Mouse (Mus musculus) olfactory bulb, adult 2 months (tissue): Measurements from ENCODE around the gene Vcam1. TPM values are rescaled to one million over a fixed set of nuclear protein-coding genes. Genes with fewer than 3 reads are reported as not detected.

Experiments
- H3K27ac ChIP-seq: fragments of 200-500 bp; 2 replicates; pipeline ENCODE4 v1.5.1; 2012; ENCODE audit warnings: low read depth, low read length; ENCODE audit not compliant: insufficient read depth
- H3K4me1 ChIP-seq: fragments of 200-500 bp; 2 replicates; pipeline ENCODE4 v1.6.1; 2012; ENCODE audit warnings: low read length; ENCODE audit not compliant: control insufficient read depth, insufficient read depth
- H3K4me3 ChIP-seq: fragments of 200-500 bp; 2 replicates; pipeline ENCODE4 v1.5.1; 2012; ENCODE audit warnings: mild to moderate bottlenecking, low read depth, low read length, moderate library complexity; ENCODE audit not compliant: insufficient read depth
- CTCF ChIP-seq: fragments of 200-500 bp; IDR thresholded peaks from 2 replicates; pipeline ENCODE4 v1.5.1; 2012; ENCODE audit warnings: low read depth, mild to moderate bottlenecking, low read length, moderate library complexity; ENCODE audit not compliant: insufficient read depth
- POLR2A ChIP-seq: fragments of 200-500 bp; IDR thresholded peaks from 2 replicates; pipeline ENCODE4 v1.6.1; 2012; ENCODE audit warnings: mild to moderate bottlenecking, low read depth, low read length, moderate library complexity; ENCODE audit not compliant: insufficient read depth
- WGBS: fragments of 180-500 bp; shearing (Covaris S2); methylation state at CpG from one replicate; pipeline ENCODE4 v1.1.7; 2018; 5-methylcytosine and 5-hydroxymethylcytosine counted together
- polyA plus RNA-seq: library from polyadenylated mRNA; stranded (reverse); fragments of >200 nt; gene quantifications from 2 replicates; pipeline ENCODE4 v1.2.4, GENCODE M21; 2012; ENCODE audit warnings: low replicate concordance; ENCODE audit not compliant: missing spikeins, insufficient read depth, insufficient read length

Gene Vcam1
- polyA plus RNA-seq, 1 experiment: 87.8 TPM

DNA sequence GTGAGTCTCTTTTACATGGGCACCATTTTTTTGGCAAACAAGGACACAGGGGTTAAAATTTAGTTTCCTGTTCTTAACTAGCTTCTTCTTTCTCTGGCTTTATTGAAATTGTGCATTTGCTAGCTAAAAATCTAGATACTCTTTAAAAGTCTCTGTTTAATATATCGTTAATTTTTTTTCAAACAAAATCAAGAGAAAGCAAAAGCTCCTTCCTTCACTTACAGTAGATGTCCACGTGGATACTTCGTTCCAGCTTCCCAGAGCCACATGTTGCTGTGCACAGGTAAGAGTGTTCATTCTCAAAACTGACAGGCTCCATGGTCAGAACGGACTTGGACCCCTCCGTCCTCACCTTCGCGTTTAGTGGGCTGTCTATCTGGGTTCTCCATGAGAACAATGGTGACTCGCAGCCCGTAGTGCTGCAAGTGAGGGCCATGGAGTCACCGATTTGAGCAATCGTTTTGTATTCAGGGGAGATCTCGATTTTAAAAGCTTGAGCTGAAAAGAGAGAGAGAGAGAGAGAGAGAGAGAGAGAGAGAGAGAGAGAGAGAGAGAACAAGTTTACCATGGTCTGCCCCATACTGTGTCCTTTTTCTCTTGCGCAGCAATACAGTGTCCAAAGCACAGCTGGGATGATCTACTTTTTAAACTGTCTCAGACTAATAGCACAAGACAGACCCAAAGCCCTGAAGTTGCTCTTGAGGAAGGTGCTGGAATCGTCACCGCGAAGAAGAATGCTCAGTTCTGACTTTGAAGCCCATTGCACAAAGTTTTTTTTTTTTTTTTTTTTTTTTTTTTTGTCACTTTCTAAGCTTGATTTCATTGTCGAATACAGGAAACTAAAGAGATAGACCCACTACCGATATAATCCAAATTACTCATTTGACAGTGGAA lies 930 bp downstream of the Vcam1 start:
- Histone ChIP-seq H3K4me3 (peak overlapping the region; percentile 26; the same call in 1 of the 2 replicates), H3K27ac (no peak overlapping the region), H3K4me1 (no peaks in the 10 kb centered on the region)
- TF ChIP-seq POLR2A (no peak), CTCF (no peak)
- WGBS: 11% methylated on average over 18 of the region's 18 CpGs

DNA sequence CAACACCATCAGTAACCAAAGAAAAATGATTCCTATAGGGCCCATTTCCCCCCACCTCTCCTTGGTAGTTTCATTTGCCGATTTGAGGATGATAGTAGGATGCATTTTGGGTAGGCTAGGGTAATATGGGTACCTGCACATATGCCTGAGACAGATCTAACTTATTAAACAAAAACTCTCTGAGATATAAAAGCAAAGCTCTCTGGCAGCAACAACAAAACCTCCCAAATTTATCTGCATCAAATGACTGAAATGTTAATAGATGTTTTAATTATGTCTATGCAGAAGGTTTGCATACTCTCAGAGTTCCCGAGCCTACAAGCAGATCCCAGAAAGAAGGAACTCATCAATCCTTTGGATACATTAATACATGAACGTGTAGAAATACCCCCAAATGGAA lies 1.7 kb downstream of the Vcam1 start:
- WGBS: 39% methylated on average over 3 of the region's 3 CpGs
- Histone ChIP-seq H3K27ac (no peak overlapping the region), H3K4me1 (no peaks in the 10 kb centered on the region), H3K4me3 (no peak overlapping the region)
- TF ChIP-seq CTCF: no peak
- TF ChIP-seq POLR2A: no peak

DNA sequence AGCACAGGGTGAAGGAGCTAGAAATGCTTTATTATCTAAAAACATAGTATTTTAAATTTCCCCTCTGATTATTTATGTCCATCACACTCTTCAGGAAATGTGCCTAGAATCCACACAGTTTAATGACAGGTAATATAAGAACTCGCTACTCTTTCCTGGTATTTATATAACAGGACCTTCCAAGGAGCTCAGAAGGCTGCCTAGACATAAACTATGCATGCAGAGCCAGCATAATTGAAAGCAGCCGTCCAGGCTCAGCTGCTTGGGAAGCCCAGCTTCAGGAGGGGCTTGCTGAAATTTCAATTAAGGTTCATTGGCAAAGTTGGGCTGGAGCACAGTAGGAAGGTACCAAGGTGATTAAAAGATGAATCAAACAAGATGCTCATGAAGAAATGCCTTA lies 2.2 kb downstream of the Vcam1 start:
- 59% methylated on average over 2 of the region's 2 CpGs for whole genome bisulfite sequencing
- TF ChIP-seq POLR2A (no peak), CTCF (no peak)
- H3K27ac ChIP-seq: no peak overlapping the region
- H3K4me1 ChIP-seq: no peaks in the 10 kb centered on the region
- H3K4me3 ChIP-seq: no peak overlapping the region

DNA sequence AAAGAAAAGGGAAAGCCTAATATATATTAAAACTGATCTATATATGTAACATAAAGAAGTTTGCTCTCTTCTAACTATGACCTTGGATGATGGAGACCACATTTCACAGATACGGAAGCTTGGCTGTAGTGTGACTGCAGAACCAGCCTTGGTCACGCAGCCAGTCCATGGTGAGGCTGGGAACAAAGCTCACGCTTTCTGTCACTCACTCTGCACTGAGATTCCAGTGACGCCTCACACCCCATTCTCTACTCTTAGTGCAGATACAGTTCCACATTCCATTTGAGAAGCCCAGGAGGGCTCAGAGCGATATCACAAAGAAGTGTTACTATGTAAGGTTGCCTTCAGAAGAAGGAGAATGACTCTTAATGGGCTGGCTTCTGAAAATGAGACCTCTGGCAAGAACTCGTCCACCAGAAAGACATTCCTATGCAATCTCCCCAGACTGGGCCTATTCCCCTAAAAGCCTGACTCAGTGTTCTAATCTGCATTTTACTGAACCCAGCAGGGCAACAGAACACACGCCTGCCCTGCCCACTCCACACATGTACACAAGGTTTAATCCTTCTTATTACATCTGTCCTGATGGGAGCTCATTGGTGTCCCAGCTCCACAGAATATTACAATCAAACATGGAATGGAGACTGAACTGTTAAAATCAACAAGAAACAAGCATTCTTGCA lies 2.8 kb downstream of the Vcam1 start:
- Histone ChIP-seq H3K4me3 (no peak overlapping the region), H3K4me1 (no peaks in the 10 kb centered on the region), H3K27ac (no peak overlapping the region)
- TF ChIP-seq POLR2A: no peak
- TF ChIP-seq CTCF: no peak
- 82% methylated on average over 7 of the region's 7 CpGs for WGBS

DNA sequence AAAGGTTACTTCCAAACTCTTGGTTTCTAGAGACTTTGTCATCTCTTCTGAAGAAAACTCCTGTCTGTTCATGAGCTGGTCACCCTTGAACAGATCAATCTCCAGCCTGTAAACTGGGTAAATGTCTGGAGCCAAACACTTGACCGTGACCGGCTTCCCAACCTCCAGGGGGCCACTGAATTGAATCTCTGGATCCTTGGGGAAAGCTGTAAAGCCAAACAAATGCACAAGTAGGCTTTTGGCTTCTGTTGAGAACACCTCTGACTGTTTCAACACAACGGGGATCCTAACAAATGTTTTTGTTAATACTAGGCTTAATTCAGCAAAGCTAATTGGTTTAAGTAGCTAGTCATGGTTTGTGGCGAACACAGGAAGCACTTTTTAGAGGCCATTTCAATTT lies 3.4 kb downstream of the Vcam1 start:
- WGBS: 46% methylated on average over 4 of the region's 4 CpGs
- Histone ChIP-seq H3K4me1 (no peaks in the 10 kb centered on the region), H3K27ac (no peak overlapping the region), H3K4me3 (no peak overlapping the region)
- TF ChIP-seq POLR2A (no peak), CTCF (no peak)

DNA sequence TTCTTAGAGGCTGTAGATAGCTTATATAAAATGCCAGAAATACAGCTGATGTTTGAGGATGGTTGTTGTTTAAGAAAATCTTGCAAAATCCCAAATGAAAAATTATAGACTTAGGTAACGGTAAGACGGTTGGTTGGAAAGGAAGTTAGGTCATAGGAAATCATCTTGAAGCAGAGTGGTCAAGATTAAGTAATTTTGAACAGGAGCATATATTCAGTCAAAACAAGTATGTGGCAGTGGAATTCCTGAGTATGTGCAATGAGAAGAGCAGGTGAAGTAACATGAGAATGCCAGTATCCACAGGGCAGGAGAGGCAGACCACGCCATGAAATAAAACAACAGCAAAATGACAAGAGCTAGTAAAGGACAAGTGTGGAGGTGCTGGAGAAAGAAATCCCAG lies 5.7 kb downstream of the Vcam1 start:
- Histone ChIP-seq H3K4me3 (no peak overlapping the region), H3K27ac (no peak overlapping the region), H3K4me1 (no peaks in the 10 kb centered on the region)
- 95% methylated on average over 3 of the region's 3 CpGs for WGBS
- TF ChIP-seq POLR2A (no peak), CTCF (no peak)

DNA sequence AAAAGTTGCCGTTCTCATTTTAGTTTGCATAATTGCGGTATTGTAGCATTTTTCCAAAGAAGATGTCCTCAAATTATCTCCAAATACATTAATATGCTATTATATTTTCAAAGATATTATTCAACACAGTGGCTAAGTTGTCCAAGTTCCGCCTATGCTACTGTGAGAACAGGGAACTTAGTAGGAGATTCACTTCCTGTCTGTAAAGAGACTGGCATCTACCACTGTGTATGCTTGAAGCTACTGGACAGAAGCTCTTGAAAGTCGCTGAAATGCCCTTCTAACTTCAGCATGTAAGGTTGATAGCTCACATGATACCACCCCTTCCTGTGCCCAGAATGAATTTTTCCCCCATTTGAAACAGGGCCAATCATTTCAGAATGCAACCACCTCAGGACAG lies 6.8 kb downstream of the Vcam1 start:
- H3K4me3 ChIP-seq: no peak overlapping the region
- no peak for TF ChIP-seq POLR2A
- TF ChIP-seq CTCF: no peak
- WGBS: 90% methylated on average over 4 of the region's 4 CpGs
- no peak overlapping the region for H3K27ac ChIP-seq
- no peaks in the 10 kb centered on the region for H3K4me1 ChIP-seq

DNA sequence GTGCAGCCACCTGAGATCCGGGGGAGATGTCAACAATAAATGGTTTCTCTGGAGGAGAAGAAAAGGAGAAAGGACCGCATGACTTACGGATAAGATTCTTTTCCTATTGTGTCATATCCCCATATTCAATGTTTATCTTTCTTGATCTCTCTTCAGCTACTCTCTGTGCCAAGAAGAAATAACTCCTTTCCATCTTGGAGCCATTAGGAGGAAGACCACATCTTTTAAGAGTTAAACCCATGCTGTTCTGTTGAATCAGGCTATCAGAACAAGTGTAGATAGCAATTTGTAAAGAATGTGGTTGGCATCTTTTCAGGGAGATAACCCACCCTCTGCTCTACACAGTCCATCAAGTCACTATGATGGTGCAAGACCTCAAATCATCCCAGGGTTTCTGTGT lies 8.5 kb downstream of the Vcam1 start:
- Histone ChIP-seq H3K27ac (no peak overlapping the region), H3K4me3 (no peak overlapping the region), H3K4me1 (no peaks in the 10 kb centered on the region)
- TF ChIP-seq CTCF: no peak
- no peak for TF ChIP-seq POLR2A
- WGBS: 92% methylated on average over 3 of the region's 3 CpGs

DNA sequence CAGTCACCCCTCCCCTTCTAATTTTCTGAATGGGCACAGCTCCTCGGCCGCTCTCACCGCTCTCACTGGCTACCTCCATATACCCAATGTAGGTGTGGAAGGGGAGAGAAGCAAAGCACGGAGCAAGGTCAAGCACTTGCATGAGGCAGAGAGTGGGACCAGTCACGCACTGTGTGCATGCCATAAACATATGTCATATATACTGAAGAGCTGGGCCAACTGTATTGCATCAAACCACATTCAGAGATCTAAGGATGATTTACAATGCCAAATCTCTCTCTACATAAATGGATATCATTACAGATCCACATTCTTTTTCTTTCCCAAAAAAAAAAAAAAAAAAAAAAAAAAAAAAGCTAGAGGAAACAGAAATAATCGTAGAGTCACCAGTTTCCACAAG lies 9.1 kb downstream of the Vcam1 start:
- 94% methylated on average over 6 of the region's 6 CpGs for WGBS
- Histone ChIP-seq H3K4me1 (no peaks in the 10 kb centered on the region), H3K4me3 (no peak overlapping the region), H3K27ac (no peak overlapping the region)
- TF ChIP-seq POLR2A (no peak), CTCF (no peak)
